Mouse (Mus musculus): ENCODE results near the gene Phactr4. TPM values are rescaled to one million over a fixed set of nuclear protein-coding genes. Genes with fewer than 3 reads are reported as not detected.
A peak's percentile ranks its signal among the peaks of the same experiment; 100 is the strongest.

Phactr4 gene
- total and polyA plus RNA-seq, 2 experiments: 6.6 to 8.0 TPM

DNA sequence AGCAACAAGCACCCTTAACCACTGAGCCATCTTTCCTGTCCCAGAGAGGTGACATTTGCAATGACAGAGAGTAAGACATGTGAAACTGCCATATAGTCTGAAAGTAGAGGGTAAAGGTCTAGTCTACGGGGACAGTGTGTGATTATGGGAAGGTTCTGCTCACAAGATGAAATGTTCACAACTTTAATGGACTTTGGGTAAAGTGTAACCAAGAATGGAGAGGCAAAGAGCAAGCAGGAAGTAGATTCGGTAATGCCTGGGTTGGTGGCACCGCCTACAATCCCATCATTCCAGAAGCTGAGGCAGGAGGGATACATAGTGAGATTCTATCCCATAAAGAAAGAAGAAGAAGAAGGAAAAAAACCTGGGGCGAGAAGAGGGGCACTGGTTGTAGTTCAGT, 76.0 kb downstream of the Phactr4 start:
- Histone ChIP-seq H3K4me1 (ENCODE audit: control insufficient read depth, insufficient read depth, low read length) (0 out of 2 replicates have a peak, but pooled peaks cover 1% of the 10 kb centered on the region), H3K36me3 (ENCODE audit: control insufficient read depth, insufficient read depth, low read length) (peaks cover 8% of the 10 kb centered on the region), H3K27me3 (ENCODE audit: control insufficient read depth, insufficient read depth, low read length) (no peaks in the 10 kb centered on the region), H3K79me2 (ENCODE audit: control insufficient read depth, insufficient read depth, low read length) (peaks cover 21% of the 10 kb centered on the region), H3K27ac (replicated peaks; ENCODE audit: insufficient read depth, low read depth, low read length) (no peak overlapping the region), H3K9ac (ENCODE audit: low read depth, low read length) (no peak overlapping the region), H3K4me3 (ENCODE audit: insufficient read depth, low read depth, low read length) (no peak overlapping the region)
- WGBS: 60% methylated on average over 4 of the region's 4 CpGs
- TF ChIP-seq POLR2A (IDR thresholded peaks at IDR 0.05; ENCODE audit: extremely low read depth, insufficient read depth, low read length) (no peak), CTCF (IDR thresholded peaks at IDR 0.05; ENCODE audit: low read depth, low read length) (no peak)
- DNase-seq (ENCODE audit: extremely low read depth, low read depth, low spot score): no peak

DNA sequence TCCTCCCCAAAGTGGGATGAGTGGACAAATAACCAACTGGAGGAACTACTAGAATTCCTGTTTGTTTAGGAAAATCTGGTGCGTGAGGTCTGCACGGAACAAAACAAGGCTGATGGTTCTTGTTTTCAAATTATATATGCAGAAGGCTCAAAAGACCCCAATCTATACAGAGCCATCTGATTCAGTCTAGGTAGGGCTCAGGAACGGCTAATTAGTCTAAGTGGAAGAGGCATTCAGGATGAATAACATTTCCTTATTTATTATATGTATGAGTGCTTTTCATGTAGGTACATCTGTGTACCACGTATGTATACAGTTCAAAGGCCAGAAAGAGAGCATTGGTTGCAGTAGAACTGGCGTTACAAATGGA, 76.5 kb downstream of the Phactr4 start:
- Histone ChIP-seq H3K4me3 (ENCODE audit: insufficient read depth, low read depth, low read length) (no peak overlapping the region), H3K4me1 (ENCODE audit: control insufficient read depth, insufficient read depth, low read length) (0 out of 2 replicates have a peak, but pooled peaks cover 1% of the 10 kb centered on the region), H3K36me3 (ENCODE audit: control insufficient read depth, insufficient read depth, low read length) (peaks cover 4% of the 10 kb centered on the region), H3K9ac (ENCODE audit: low read depth, low read length) (no peak overlapping the region), H3K27ac (replicated peaks; ENCODE audit: insufficient read depth, low read depth, low read length) (no peak overlapping the region), H3K79me2 (ENCODE audit: control insufficient read depth, insufficient read depth, low read length) (peaks cover 21% of the 10 kb centered on the region), H3K27me3 (ENCODE audit: control insufficient read depth, insufficient read depth, low read length) (no peaks in the 10 kb centered on the region)
- DNase-seq (ENCODE audit: extremely low read depth, low read depth, low spot score): no peak
- WGBS: 45% methylated on average over 5 of the region's 5 CpGs
- TF ChIP-seq CTCF (IDR thresholded peaks at IDR 0.05; ENCODE audit: low read depth, low read length): no peak
- no peak for TF ChIP-seq POLR2A (IDR thresholded peaks at IDR 0.05; ENCODE audit: extremely low read depth, insufficient read depth, low read length)

DNA sequence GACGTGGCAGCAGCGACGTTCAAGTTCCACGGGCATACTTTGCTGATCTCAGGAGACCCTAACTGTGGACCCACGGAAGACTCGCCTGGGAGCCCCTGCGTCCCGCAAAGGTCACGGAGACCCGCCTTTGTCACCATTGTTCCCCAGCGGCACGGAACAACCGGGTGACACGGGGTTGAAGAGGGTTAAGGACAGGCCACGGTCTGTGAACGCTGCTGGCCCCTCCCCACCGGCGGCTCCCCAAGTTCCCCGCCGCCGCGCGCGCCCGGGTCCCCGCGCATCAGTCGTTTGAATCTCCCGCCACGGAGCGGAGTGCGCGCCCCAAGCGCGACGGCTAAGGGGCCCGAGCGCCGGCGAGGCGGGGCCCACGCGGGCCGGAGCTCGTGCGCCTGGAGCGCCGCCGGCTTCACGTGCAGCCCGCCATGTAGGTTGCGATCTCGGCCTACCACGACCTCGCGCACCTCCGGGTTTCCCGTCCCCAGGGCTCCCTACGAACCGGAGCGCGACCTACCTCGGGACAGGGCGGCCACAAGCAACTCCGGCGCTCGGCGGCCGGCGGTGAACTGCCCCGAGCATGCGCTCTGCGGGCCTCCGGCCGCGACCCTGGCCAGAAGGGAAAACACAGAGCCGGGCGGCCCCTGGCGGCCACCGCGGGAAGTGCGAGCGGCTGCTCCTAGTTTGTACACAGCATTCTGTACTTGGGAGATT, 77.0 kb downstream of the Phactr4 start:
- TF ChIP-seq CTCF (IDR thresholded peaks at IDR 0.05; ENCODE audit: low read depth, low read length): peak; percentile 88
- 0 out of 2 replicates have a peak, but pooled peaks have one; percentile 26 for TF ChIP-seq POLR2A (IDR thresholded peaks at IDR 0.05; ENCODE audit: extremely low read depth, insufficient read depth, low read length)
- Histone ChIP-seq H3K27me3 (ENCODE audit: control insufficient read depth, insufficient read depth, low read length) (no peaks in the 10 kb centered on the region), H3K4me1 (ENCODE audit: control insufficient read depth, insufficient read depth, low read length) (0 out of 2 replicates have a peak, but pooled peaks cover 1% of the 10 kb centered on the region), H3K36me3 (ENCODE audit: control insufficient read depth, insufficient read depth, low read length) (peaks cover 1% of the 10 kb centered on the region; the same call in 1 of the 2 replicates), H3K79me2 (ENCODE audit: control insufficient read depth, insufficient read depth, low read length) (peaks cover 21% of the 10 kb centered on the region), H3K4me3 (ENCODE audit: insufficient read depth, low read depth, low read length) (peak overlapping the region; percentile 94), H3K9ac (ENCODE audit: low read depth, low read length) (peak overlapping the region; percentile 95), H3K27ac (replicated peaks; ENCODE audit: insufficient read depth, low read depth, low read length) (peak overlapping the region; percentile 82)
- under 1% methylated on average over 83 of the region's 83 CpGs for WGBS
- peak; percentile 61 for DNase-seq (ENCODE audit: extremely low read depth, low read depth, low spot score)

DNA sequence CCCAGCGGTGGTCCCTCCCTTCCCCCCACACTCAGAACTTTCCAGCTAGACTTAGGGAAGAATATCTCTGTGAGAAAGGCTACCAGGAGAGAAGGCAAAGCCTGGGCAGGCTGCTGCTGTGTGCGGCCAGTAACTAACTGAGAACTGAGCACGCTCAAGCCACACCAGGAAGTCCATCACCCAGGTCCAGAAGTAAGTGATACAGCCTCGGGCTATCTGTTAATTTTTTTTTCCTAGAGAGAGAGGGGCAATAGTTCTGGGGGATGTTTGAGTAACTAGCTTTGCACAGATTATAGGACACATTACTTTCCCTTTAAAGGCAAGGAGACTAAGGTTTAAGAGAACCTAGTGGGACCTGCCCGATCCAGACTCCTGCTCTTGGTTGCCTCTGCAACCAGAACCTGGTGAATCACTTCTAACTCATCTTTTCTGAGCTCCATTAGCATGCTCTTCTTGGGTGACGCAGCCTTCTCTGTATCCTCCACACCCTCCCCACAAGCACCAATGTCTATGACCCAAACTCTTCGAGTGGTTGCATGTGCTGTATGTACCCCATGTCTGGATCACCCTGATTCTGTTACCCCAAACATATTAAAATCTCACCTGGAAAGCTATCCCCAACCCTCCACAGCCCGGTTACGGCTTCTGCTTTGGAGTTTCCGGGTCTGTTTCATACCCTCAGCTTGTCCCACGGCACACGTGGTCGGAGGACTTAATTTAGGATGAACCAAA, 77.7 kb downstream of the Phactr4 start:
- Histone ChIP-seq H3K36me3 (ENCODE audit: control insufficient read depth, insufficient read depth, low read length) (no peaks in the 10 kb centered on the region), H3K27ac (replicated peaks; ENCODE audit: insufficient read depth, low read depth, low read length) (no peak overlapping the region), H3K4me3 (ENCODE audit: insufficient read depth, low read depth, low read length) (peak overlapping the region; percentile 94), H3K4me1 (ENCODE audit: control insufficient read depth, insufficient read depth, low read length) (0 out of 2 replicates have a peak, but pooled peaks cover 1% of the 10 kb centered on the region), H3K27me3 (ENCODE audit: control insufficient read depth, insufficient read depth, low read length) (no peaks in the 10 kb centered on the region), H3K79me2 (ENCODE audit: control insufficient read depth, insufficient read depth, low read length) (peaks cover 21% of the 10 kb centered on the region), H3K9ac (ENCODE audit: low read depth, low read length) (0 out of 2 replicates have a peak overlapping the region, but pooled peaks have one; percentile 95)
- DNase-seq (ENCODE audit: extremely low read depth, low read depth, low spot score): no peak
- 20% methylated on average over 13 of the region's 13 CpGs for WGBS
- TF ChIP-seq POLR2A (IDR thresholded peaks at IDR 0.05; ENCODE audit: extremely low read depth, insufficient read depth, low read length): no peak
- TF ChIP-seq CTCF (IDR thresholded peaks at IDR 0.05; ENCODE audit: low read depth, low read length): no peak

DNA sequence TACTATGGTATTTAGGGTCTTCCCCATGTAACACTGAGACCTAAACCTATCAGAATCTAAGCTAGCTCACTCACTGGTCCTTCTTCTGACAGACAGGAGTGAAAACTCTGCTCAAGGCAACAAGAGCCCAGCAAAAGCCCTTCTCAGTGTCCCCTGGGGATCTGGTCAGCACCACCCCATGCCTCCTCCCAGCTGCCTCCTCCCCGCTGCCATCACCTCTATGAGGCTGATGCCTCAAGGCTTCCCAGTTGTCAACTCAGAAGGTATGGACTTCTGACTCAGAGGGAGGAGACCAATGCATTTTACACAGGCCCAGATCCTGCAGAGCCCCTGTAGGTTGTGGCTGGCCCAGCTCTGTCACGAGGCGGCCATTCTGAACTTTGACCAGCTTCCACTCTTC, 80.8 kb downstream of the Phactr4 start:
- H3K4me1 ChIP-seq (ENCODE audit: control insufficient read depth, insufficient read depth, low read length): 0 out of 2 replicates have a peak, but pooled peaks cover 1% of the 10 kb centered on the region
- 89% methylated on average over 3 of the region's 3 CpGs for WGBS
- no peaks in the 10 kb centered on the region for H3K36me3 ChIP-seq (ENCODE audit: control insufficient read depth, insufficient read depth, low read length)

More for the DNA sequence above, 80.8 kb downstream of the Phactr4 start:
- Histone ChIP-seq H3K4me3 (ENCODE audit: insufficient read depth, low read depth, low read length) (no peak overlapping the region), H3K27ac (replicated peaks; ENCODE audit: insufficient read depth, low read depth, low read length) (no peak overlapping the region), H3K9ac (ENCODE audit: low read depth, low read length) (no peak overlapping the region), H3K27me3 (ENCODE audit: control insufficient read depth, insufficient read depth, low read length) (no peaks in the 10 kb centered on the region), H3K79me2 (ENCODE audit: control insufficient read depth, insufficient read depth, low read length) (peaks cover 21% of the 10 kb centered on the region)
- DNase-seq (ENCODE audit: extremely low read depth, low read depth, low spot score): no peak
- TF ChIP-seq POLR2A (IDR thresholded peaks at IDR 0.05; ENCODE audit: extremely low read depth, insufficient read depth, low read length) (no peak), CTCF (IDR thresholded peaks at IDR 0.05; ENCODE audit: low read depth, low read length) (no peak)

All from liver, adult 2 months (tissue).